Mouse (Mus musculus) adrenal gland, adult 2 months (tissue): ENCODE results near the gene Ext2. TPM values are rescaled to one million over a fixed set of nuclear protein-coding genes. Genes with fewer than 3 reads are reported as not detected.

ENCODE experiments used
- DNase-seq: peaks from one replicate; pipeline ENCODE4 v3.0.0; 2021
- polyA plus RNA-seq: library from polyadenylated mRNA; depleted of rRNA; stranded (reverse); fragments of >200 nt; gene quantifications from 2 replicates; pipeline ENCODE4 v1.2.3, GENCODE M21; 2012
- total RNA-seq, 2 experiments: library from RNA; stranded (reverse); gene quantifications; 2 replicates each; pipeline ENCODE4 v1.2.3; 2021

Gene Ext2
- total and polyA plus RNA-seq, 3 experiments, result 43.5 to 94.9 (median 94.2) TPM

DNA sequence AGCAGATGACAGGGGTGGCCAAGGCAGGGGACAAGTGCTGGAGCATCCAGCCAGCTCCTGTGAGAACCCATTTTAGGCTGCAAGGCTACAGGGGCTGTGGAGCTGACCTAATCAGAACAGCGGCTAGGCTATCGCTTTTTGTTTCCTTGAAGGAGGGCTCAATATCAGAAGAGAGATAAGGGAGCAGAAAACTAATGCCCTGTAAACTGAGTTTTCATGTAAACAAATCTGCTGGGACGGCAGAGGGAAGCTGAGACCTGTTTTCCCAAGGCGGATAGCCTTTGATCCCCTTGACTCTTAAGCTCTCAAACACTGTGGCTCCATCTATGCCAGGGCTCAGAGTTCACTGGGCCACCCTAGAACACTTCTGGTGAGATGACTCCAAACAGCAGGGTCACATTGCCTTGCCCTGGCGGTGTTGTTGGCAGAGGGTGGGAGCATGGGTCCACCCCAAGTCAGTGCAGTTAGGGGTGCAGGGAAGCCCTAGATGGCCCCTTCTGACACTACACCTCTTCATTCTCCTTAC, 83.3 kb downstream of the Ext2 start:
- DNase-seq, result no peak

DNA sequence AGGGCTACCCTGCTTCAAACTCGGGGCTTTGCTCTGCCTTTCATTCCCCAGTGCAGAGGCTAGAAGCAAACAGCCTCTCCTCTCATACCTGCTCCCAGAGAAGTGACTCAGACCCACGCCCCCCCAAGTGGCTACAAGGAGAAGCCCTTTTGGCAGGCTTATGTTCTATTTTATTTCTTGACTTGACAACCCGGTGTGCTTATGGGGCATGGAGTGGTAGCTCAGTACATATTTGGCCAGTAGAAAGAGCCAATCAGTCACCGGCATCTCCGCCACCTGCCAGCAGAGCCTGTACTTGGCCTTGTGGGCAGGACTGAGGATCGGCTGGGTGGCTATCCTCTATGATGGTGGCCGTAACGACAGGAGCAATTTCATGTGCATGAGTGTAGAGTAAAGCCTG, 85.2 kb downstream of the Ext2 start:
- DNase-seq, result no peak

DNA sequence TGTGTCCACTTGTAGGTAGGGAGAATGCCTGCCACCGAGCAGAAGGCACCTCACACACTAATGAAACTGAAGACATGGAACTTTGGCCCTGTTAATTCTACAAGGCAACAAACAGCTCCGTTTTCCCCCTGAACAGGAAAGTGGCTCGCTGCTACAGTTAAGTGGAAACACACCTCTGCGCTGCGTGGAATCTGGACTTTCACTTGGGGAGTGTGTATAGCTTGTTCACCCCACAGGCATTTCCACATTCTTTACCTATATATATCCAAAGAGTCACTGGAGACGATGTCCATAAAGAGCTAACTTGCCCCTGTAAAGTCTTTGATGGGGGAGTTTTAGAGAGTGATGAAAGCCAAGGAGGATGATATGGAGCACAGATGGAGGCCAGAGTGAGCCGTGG, 89.7 kb downstream of the Ext2 start:
- no peak for DNase-seq

DNA sequence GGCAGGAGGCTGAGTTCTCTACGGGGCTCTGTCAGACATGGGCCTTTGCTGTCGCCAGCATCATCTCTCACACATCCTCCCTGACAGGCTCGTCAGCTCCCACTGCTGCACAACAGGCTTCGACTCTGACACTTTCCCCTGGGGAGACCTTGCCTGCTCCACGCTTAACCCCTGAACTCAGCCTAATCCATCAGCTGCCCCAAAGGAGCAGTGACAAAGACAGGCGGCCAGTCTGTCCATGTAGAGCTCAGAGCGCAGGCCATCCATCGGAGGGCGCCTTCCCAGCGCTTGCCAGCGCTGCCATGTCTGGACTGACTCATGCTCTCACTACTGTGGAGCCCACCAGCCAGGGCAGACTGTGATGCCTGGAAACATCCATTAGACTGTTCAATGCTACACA, 92.8 kb downstream of the Ext2 start:
- no peak for DNase-seq

DNA sequence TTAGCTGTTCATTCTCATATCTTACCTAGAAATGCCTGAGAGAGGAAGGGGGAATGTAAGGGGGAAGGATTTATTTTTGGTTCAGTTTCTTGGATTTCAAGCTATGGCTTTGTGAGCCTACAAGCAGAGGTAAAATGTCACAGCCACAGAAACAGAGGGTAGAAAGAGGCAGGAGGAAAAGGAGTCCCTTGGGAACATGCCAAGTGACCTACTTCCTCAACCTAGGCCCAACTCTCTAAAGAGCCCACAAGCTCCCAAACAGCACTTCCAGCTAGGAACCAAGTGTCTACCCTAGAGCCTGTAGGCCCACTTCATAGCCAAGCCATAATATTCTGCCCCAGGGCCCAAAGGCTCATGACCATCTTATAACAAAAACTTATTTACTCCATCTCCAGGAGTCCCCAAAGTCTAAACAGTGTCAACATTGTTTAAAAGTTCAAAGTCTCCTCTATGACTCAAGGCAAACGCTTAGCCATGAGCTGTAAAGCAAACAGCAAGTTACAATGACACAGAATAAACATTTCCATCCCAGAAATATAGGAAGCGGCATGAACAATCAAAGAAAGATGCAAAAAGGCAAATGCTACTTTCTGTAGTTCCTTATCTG, 99.1 kb downstream of the Ext2 start:
- no peak for DNase-seq

DNA sequence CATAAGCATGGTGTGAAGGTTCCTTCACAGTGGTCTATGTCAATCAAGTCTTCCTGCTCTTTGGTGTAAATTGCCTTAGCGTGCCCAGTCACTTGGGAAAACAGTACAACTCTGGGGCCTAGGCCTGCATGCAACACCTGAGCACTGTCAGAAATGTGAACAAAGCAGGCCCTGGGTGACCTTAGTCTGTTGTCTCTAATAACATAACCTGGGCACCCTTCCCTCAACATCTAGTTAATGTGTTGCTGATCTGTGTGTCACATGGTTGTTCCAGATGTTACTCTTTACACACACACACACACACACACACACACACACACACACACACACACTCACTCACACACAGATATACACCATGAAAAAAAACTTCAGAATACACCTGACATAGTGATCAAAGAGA, 101.4 kb downstream of the Ext2 start:
- no peak for DNase-seq

DNA sequence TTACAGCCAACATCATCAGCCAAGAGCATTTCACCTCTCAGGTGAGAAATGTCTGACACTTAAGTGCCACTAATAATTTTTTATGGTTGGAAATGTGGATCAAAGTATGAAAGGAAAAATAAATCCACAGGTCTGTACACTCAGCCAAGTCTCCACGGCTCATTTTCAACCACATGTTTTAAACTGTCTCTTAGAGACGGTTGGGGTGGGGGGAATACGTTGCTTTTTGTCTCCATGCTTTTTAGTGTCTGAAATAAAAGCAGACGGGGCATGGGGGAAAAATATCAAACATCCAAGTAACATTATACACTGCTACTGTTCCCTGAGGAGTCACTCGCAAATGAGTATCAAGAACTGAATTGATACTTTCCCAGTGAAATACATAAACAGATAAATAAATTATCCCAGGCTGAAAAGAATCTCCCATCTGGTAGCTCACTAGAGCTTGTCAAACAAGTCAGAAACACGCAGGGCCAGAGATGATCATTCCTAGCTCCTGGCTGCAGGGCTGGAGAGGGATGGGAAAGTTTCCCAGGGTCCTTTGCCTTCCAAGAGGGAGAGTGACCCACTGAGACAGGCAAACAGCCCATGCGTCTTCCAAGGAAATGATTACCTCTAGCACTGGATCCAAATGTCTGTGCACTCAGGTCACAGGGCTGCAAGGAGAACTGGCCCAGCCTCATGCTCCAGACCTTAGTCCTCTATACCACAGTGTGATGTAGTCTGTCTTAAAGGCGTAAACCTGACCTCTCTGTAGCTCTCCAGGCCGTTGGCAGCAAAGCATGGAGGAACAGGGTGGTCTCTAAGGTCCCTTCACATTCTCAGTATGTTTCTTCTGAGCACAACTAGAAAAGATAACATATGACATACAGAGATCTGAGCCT, 102.3 kb downstream of the Ext2 start:
- DNase-seq, result no peak

DNA sequence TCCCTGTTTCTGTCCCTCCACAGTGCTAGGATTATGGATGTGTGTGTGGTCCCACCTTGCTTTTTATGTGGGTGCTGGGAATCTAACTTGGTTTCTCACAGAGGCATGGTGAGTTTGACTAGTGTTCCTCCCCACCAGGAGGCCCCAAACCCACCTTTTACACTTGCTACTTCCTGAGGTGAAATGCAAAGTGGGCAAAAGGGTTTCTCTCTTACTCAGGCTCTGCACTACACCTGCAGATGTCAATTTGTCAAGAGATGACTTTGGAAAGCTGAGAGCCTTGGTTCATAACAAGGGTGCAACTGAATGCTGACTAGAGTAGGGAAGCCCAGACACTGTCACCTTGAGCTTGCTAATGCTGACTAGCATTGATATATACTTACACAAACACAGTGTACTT, 109.1 kb downstream of the Ext2 start:
- no peak for DNase-seq

DNA sequence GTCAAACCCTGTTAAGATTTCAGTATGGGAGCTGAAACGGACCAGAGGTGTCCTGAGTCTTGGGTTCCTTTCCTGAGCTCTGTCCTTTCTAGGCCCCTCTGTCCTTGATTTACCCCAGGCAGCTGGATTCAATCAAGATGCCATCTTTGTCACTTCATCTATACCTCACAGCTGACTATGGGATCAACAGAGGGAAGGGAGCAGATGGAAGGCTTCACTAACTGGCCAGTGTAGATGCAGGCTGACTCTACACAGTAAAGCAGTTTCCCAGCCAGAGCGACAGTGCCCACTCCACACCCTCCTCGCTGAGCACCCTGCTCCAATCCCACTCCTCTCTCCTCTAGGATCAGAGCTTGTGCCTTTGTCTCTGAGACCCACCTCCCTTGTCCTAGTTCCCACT, 110.9 kb downstream of the Ext2 start:
- no peak for DNase-seq

DNA sequence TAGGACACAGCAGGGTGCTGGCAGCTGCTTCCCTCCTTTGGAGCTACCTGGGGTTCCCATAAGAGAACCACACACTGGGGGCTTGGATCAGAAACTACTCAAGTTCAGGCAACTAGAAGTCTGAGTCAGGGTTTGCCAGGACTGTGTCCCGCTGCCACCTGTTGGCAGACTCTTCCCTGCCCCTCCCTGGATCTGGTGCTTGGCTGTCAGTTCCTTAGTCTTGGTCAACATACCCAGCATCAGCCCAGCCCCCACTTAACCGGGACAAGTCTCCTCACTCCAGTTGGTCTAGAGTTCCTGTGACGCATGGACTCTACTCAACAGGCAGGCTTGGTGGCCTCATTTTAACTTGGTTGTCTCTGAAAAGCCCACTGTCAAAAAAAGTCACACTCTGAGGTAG, 112.7 kb downstream of the Ext2 start:
- no peak for DNase-seq

DNA sequence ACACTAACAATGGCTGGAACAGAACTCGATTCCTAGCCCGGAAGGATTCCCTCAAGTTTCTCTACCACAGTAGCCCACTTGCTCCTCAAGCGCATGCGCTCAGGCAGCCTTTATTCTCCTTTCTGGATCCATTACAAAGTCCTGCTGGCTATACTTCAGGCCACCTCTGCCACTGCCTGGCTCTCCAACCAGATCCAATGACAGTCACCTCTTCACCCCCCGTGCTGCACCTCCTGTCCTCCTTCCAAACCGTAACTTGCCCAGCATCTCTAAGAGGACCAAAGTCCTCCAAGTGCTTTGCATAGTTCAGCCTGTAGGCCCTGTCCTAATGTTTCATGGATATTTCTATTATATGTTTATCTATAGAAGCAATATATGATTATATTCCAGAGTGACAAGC, 113.1 kb downstream of the Ext2 start:
- no peak for DNase-seq

DNA sequence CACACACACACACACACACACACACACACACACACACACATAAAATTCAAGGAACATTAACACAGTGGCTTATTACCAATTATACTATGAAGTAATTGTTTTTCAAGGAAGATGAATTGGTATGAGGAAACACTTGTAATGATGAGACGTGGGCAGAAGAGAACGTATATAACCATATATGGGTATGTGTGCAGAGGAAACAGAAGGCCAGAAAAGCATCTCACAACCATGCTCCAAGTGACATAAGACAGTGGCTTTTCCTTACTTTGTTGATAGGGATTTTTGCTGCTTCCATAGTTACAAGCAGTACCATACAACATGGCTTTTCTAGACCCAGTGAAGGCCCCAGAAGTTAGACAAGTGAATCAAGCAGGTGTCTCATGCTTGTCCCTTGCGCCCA, 115.5 kb downstream of the Ext2 start:
- no peak for DNase-seq

DNA sequence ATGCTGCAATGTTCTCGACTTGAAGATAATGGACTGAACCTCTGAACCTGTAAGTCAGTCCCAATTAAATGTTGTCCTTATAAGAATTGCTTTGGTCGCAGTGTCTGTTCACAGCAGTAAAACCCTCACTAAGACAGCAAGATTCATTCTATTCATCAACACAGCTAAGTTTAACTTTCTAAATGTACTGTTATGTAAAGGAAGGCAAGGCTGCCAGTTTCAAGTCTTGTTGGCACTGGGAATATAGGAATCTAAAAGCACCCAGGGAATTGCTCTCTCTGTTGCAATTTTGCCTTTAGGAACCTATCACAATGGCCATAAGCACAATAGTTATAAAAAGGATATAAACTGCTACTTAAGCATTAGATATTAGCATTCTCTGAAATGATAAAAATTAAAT, 116.0 kb downstream of the Ext2 start:
- DNase-seq, result no peak

DNA sequence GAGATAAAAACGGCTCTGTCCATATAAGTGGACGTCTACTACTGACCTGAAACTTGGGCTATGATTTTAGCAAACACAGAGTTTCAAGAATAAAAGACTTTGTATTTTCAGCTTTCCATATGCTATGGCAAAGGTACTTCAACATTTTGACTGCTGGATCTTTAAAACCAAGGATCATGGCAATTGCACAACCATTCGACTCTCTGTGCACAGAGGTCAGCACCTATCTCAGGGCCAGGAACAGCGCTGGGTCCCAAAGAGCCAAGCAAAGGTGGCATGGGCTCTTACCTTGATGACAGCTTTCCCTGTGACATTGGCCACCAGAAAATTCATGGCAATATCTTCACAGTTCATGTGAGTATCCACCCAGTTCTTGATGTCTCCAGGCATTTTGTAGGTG, 118.2 kb downstream of the Ext2 start:
- no peak for DNase-seq

DNA sequence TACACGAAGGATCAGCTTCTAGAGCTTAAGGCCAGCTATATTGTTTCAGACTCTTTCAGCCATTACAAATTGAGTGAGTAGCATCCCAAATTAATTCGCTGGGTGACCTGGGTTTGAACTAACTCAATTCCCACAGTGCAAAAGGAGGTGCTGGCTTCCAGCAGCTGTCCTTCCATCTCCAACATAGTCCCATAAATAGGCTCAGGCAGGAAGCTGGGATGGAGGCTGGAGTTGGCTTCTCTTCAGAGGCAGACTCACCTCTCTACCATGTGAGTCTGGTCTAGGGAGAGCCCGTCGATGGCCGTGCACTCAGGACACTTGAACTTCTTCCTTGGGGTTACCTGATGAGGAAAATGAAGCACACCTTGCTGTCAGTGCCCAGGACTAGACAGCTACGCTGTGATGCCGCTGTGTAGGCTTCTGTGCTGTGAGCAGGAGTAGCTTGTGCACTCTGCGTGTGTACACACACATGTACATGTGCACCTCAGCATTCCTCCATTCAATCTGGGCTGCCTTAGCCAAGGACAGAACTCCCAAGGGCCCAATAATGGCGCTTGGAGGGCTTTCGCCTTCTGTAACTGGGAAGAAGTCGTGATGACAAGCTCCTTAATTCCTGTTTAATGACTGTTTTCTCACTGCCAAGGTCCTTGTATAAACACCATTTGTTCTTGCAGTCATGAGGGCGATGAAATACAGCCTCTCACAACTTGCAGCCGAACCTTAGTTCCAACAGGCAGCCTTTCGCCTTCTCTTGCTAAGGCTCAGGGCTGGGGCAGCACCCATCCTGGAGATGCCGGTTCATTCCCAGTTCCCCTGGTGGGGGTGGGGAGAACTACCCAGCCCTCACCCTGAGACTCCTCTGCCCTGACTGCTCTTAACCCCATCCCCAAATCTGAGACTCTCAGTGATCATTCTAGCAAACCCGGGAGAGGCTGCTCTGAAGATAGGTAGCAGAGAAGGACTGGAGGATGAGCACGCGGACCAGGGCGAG, 119.1 kb downstream of the Ext2 start:
- DNase-seq, result no peak

DNA sequence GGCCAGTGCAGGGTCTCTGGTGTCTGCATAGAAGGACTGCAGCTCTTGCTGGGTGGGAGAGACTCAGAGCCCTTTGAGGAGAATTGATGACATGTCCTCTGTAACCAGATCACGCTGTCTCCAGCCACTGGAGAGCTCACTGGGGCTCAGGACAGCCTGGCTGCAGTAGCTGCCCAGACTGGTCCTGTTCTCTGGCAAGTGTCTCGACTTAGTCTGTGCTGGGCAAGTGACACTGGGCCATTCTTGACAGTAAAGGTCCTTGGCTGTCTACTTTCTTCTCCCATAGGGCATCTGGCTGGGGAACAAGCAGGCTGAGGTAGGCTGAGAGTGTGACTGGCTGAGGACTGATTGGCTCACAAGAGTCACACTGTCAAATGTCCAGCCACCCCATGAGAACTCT, 123.0 kb downstream of the Ext2 start:
- no peak for DNase-seq

DNA sequence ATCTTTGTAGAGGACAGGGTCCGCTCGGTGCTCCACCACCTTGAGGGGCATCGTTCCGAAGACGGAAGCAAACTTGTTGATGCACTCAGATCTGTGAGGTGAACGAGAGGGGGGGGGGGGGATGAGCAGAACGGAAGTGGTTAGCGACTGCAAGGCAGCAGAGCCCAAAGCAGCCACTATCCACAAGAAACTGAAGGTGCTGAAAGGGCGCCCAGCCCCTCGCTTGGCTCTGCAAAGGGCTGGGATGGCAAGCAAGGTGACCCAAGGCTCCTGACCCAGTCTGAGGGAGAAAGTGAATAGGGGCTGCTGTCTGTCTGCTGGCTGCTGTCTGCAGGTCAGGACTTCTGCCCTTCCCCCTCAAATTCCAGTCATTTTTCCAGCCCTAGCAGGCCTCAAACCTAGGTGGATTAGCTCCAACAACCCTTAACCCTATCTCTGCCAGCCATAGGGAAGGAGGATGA, 126.2 kb downstream of the Ext2 start:
- DNase-seq, result no peak

DNA sequence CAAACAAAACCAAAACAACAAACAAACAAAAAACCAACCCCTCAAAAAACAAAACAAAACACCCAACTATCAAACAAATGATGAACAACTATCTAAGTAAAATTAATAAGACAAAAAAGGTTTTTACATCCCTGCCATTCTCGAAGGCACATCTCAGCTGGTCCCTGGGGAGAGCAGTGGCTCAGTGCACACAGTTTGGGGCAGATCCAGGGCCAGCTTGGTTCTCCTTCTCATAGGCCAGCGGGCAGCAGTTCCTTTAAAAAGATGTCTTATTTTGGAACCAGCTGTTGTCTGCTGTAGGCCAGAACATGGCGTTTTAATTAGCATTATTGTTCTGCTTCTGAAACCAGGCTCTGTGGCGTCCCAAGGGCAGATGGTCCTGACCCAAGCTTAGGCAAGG, 129.3 kb downstream of the Ext2 start:
- no peak for DNase-seq

DNA sequence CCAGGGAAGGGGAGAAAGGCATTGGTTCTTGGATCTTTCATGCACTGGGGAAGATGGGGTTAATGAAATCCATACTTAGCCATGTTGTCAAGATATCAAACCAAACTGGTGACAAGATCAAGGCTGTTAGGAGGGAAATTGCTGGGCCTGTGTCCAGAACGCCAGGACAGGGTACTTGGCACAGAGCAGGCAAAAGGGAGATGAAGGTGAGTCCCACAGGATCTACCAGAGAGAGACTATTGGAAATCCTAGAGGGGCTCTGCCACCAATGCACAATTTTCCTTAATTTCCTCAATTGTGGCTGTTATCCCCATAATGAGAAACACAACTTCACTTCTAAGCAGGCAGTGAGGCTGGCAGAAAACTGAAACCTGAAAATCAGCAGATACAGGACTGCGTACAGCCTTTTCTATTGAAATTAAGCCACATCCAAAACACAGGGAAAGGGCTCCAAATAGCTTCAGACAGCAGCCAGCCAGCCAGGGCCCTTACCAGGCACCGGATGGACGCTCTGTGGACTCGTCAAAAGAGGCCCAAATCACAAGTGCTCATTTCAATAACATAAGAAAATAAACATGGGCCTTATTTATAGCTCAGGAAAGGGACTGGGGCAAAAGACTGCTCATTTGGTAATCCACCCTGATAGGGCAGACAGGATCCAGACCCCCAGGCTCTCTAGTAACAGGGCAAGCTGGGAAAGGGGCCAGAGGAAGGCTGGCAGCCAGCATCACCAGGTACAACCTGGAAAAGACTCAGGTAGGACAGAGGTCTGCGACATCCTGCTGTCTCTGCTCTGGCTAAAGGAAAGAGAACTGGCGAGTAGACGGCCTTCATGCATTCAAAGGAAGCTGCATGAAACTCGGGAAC, 132.1 kb downstream of the Ext2 start:
- no peak for DNase-seq

DNA sequence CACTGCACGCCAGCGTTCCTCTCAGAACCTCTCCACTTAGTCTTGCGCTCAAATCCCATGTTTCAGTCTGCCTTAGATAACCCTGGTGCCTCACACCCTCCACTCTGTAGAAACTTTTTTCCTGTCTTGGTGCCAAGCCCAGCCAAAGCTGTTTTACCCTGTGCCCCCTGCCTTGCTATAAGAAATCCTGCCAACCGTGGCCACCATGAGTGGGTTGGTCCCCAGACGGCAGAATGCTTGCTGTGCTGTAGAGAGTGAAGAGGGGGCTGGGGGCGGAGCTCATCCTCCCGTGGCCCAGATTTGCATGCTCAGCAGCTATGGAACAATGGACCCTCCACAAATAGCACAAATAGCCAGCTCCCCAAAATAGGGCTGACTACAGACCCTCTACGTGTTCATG, 138.7 kb downstream of the Ext2 start:
- DNase-seq, result no peak

DNA sequence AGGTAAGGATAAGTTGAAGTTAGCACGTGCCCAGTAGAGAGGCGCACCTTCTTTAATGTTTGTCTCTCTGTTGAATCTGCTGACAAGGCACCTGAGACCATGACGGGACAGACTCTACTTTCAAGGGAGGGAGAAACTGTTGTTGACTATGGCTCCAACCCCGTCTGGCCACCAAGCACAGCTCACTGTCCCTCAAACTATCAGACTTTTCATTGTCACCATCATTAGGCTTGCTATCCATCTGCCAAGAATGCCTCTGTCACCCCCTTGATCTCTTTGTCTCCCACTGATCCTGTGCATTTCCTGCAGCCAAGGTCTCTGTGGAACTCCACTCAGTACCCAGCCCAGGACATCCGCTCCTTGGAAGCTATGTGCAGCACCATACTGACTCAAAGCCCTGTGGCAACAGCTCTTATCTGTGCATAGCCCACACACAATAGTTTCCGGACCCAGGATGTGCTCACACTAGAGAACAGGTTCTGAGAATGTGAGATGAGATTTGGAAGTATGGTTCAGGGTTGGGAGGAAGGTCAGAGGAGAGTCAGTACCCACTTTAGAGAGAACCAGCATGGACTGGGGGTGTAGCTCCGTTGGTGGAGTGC, 139.7 kb downstream of the Ext2 start:
- DNase-seq, result no peak
